ENCODE assay signal across 16 mouse cellular contexts in the genomic region with DNA sequence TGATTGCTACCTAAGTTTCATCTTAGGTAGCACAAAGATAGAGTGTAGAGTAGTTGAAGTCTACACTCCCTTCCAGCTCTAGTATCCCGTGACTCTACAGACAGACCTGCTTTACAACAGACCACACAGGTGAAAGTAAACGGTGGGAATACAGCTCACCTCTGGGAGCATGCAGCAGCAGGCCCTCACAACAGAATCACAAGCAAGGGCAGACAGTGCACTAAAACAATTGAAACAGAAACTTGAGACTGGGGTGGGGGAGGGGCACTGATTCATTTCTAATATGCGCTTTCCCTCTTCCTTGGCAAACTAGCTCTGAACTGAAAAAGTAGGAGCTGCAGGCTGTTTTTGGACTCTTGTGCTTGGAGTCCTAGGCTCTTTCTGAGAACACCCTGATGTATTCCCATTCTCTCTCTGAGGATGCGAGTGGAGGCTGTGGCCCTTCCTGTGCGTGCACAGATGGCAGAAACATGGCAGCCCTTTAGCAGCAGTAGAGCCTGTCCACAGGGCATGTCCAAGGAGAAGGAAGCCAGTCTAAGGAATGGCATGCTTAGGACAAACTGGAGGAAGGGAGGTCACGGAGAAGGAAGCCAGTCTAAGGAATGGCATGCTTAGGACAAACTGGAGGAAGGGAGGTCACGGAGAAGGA.
DNase-seq lines count a peak whose midpoint lies in the region; ATAC-seq lines count a peak whose summit lies in the region.
"Had no signal": no experiment of that assay in that cellular context is flagged by ENCODE, and none has a peak within 500 bp of the region (broad histone marks: within the 10 kb centered on the region; RNA-seq: fewer than 3 reads in every experiment).

No protein-coding gene starts in this region.

- peak; percentile 42 for DNase-seq in embryo, embryonic 10.5 days (ENCODE audit: low spot score)
- DNase-seq in embryo, embryonic 10 days (ENCODE audit: low spot score), result no peak
- peak; percentile 17 to 18 for DNase-seq in heart, postnatal 10 days
- no peak for DNase-seq in heart, adult 9 months (ENCODE audit: low spot score in 2 of 2)
- no peak for DNase-seq in lung, postnatal 14 days
- DNase-seq in frontal cortex, adult 2 months (ENCODE audit: extremely low spot score in 1 of 2, low spot score in 1 of 2), result no peak
- DNase-seq: cerebellum, adult 2 months; thymus, postnatal 14 days had no signal

- H3K4me3 ChIP-seq in lung, embryonic 16.5 days (ENCODE audit: low read length), result no peak overlapping the region
- H3K4me3 ChIP-seq in stomach, embryonic 16.5 days (replicated peaks; ENCODE audit: low read length), result no peak overlapping the region
- H3K4me3 ChIP-seq: embryonic facial prominence, embryonic 15.5 days; forebrain, embryonic 15.5 days; hindbrain, embryonic 15.5 days; liver, embryonic 12.5 days; neural tube, embryonic 15.5 days had no signal

- H3K36me3 ChIP-seq in lung, embryonic 16.5 days (ENCODE audit: control insufficient read depth, insufficient read depth, low read length), result no peaks in the 10 kb centered on the region
- no peaks in the 10 kb centered on the region for H3K36me3 ChIP-seq in stomach, embryonic 16.5 days (ENCODE audit: control insufficient read depth, insufficient read depth, low read length)
- H3K36me3 ChIP-seq: embryonic facial prominence, embryonic 15.5 days; forebrain, embryonic 15.5 days; G1E; hindbrain, embryonic 15.5 days; liver, embryonic 12.5 days; neural tube, embryonic 15.5 days had no signal

- no peak overlapping the region for H3K4me2 ChIP-seq in lung, embryonic 16.5 days (ENCODE audit: low read depth, low read length)
- H3K4me2 ChIP-seq in stomach, embryonic 16.5 days (ENCODE audit: low read depth, low read length), result no peak overlapping the region
- H3K4me2 ChIP-seq: embryonic facial prominence, embryonic 15.5 days; forebrain, embryonic 15.5 days; hindbrain, embryonic 15.5 days; liver, embryonic 12.5 days; neural tube, embryonic 15.5 days had no signal

- H3K9ac ChIP-seq in lung, embryonic 16.5 days (ENCODE audit: low read length), result no peak overlapping the region
- H3K9ac ChIP-seq in stomach, embryonic 16.5 days (ENCODE audit: low read length), result no peak overlapping the region
- H3K9ac ChIP-seq: embryonic facial prominence, embryonic 15.5 days; forebrain, embryonic 15.5 days; hindbrain, embryonic 15.5 days; liver, embryonic 12.5 days; neural tube, embryonic 15.5 days had no signal

- H3K27ac ChIP-seq in lung, embryonic 16.5 days (ENCODE audit: low read length), result peak overlapping the region; percentile 69
- peak overlapping the region; percentile 63 for H3K27ac ChIP-seq in stomach, embryonic 16.5 days (ENCODE audit: low read length)
- H3K27ac ChIP-seq: embryonic facial prominence, embryonic 15.5 days; forebrain, embryonic 15.5 days; hindbrain, embryonic 15.5 days; liver, embryonic 12.5 days; neural tube, embryonic 15.5 days had no signal

- intact Hi-C loops in heart, postnatal 10 days (cut with DNase I), result no loop called here

- H3K4me1 ChIP-seq in lung, embryonic 16.5 days (replicated peaks; ENCODE audit: control insufficient read depth, insufficient read depth, low read length), result 0 out of 2 replicates have a peak, but pooled peaks cover 2% of the 10 kb centered on the region
- peaks cover 8% of the 10 kb centered on the region; the same call in 1 of the 2 replicates for H3K4me1 ChIP-seq in stomach, embryonic 16.5 days (ENCODE audit: control insufficient read depth, insufficient read depth, low read length)
- H3K4me1 ChIP-seq: forebrain, embryonic 15.5 days; hindbrain, embryonic 15.5 days; liver, embryonic 12.5 days; neural tube, embryonic 15.5 days had no signal

- H3K9me3 ChIP-seq in lung, embryonic 16.5 days (ENCODE audit: control insufficient read depth, low read length), result peaks cover 3% of the 10 kb centered on the region; the same call in 1 of the 2 replicates
- H3K9me3 ChIP-seq in stomach, embryonic 16.5 days (replicated peaks; ENCODE audit: control insufficient read depth, low read length), result no peaks in the 10 kb centered on the region
- H3K9me3 ChIP-seq: forebrain, embryonic 15.5 days; hindbrain, embryonic 15.5 days; neural tube, embryonic 15.5 days had no signal

- 54% methylated on average over 7 of the region's 7 CpGs for WGBS in lung, embryonic 16.5 days
- 56% methylated on average over 7 of the region's 7 CpGs for WGBS in stomach, embryonic 16.5 days

- no peak for ATAC-seq in lung, embryonic 16.5 days (ENCODE audit: low read depth)
- ATAC-seq in stomach, embryonic 16.5 days (ENCODE audit: insufficient read depth, low FRiP score), result no peak
- ATAC-seq: forebrain, embryonic 15.5 days; liver, embryonic 12.5 days had no signal

- H3K27me3 ChIP-seq in lung, embryonic 16.5 days (ENCODE audit: control insufficient read depth, insufficient read depth, low read depth, low read length), result no peaks in the 10 kb centered on the region
- no peaks in the 10 kb centered on the region for H3K27me3 ChIP-seq in stomach, embryonic 16.5 days (ENCODE audit: control insufficient read depth, insufficient read depth, low read length)
- H3K27me3 ChIP-seq: embryonic facial prominence, embryonic 15.5 days; forebrain, embryonic 15.5 days; hindbrain, embryonic 15.5 days; liver, embryonic 12.5 days; neural tube, embryonic 15.5 days had no signal

Comparison
In these comparisons a context has a peak if more than half of its experiments do, and no peak if none do; other contexts are left out.
1. DNase-seq: peak in embryo, embryonic 10.5 days (single experiment) and heart, postnatal 10 days (2 of 2); none in embryo, embryonic 10 days (single experiment), heart, adult 9 months (0 of 2), lung, postnatal 14 days (single experiment) and frontal cortex, adult 2 months (0 of 2).